Mouse (Mus musculus): ENCODE results near the gene Coa4.

Coa4 gene

GRCm38 (mm10) chr7:100536804-100537518 lies at the start of gene Coa4:
TSS of gene Coa4 (plus strand) at chr7:100537071.
- peak; percentile 90 for DNase-seq

- DNase-seq, result no peak
Measured at GRCm38 (mm10) chr7:100487301-100487700, 49.6 kb upstream of the Coa4 start.

GRCm38 (mm10) chr7:100488474-100489048 lies 48.3 kb upstream of the Coa4 start:
- DNase-seq, result no peak

- peak; percentile 28 for DNase-seq
Measured at GRCm38 (mm10) chr7:100492391-100493116, 44.3 kb upstream of the Coa4 start.

- peak; percentile 84 for DNase-seq
Measured at GRCm38 (mm10) chr7:100493117-100493483, 43.8 kb upstream of the Coa4 start, which contains the start of gene Ucp2. TSS of gene Ucp2 (plus strand) at chr7:100493337.

- peak; percentile 41 for DNase-seq
Measured at GRCm38 (mm10) chr7:100493484-100494414, 43.1 kb upstream of the Coa4 start.

GRCm38 (mm10) chr7:100494415-100494831 lies 42.4 kb upstream of the Coa4 start:
- no peak for DNase-seq

GRCm38 (mm10) chr7:100495042-100495441 lies 41.8 kb upstream of the Coa4 start:
- DNase-seq, result peak; percentile 38

GRCm38 (mm10) chr7:100495581-100496251 lies 41.2 kb upstream of the Coa4 start:
- peak; percentile 71 for DNase-seq

GRCm38 (mm10) chr7:100496371-100496770 lies 40.5 kb upstream of the Coa4 start:
- DNase-seq, result no peak

- DNase-seq, result no peak
Measured at GRCm38 (mm10) chr7:100496791-100497190, 40.1 kb upstream of the Coa4 start.

- no peak for DNase-seq
Measured at GRCm38 (mm10) chr7:100497402-100497801, 39.5 kb upstream of the Coa4 start.

- no peak for DNase-seq
Measured at GRCm38 (mm10) chr7:100497982-100498381, 38.9 kb upstream of the Coa4 start.

GRCm38 (mm10) chr7:100499465-100499864 lies 37.4 kb upstream of the Coa4 start:
- no peak for DNase-seq

- no peak for DNase-seq
Measured at GRCm38 (mm10) chr7:100500276-100500977, 36.4 kb upstream of the Coa4 start.

- DNase-seq, result no peak
Measured at GRCm38 (mm10) chr7:100501027-100501843, 35.6 kb upstream of the Coa4 start.

GRCm38 (mm10) chr7:100501844-100502373 lies 35.0 kb upstream of the Coa4 start:
- DNase-seq, result no peak

- no peak for DNase-seq
Measured at GRCm38 (mm10) chr7:100502374-100502922, 34.4 kb upstream of the Coa4 start.

GRCm38 (mm10) chr7:100503076-100503475 lies 33.8 kb upstream of the Coa4 start:
- no peak for DNase-seq
